Mouse (Mus musculus): ENCODE measurements around the gene Tac4.

DNA sequence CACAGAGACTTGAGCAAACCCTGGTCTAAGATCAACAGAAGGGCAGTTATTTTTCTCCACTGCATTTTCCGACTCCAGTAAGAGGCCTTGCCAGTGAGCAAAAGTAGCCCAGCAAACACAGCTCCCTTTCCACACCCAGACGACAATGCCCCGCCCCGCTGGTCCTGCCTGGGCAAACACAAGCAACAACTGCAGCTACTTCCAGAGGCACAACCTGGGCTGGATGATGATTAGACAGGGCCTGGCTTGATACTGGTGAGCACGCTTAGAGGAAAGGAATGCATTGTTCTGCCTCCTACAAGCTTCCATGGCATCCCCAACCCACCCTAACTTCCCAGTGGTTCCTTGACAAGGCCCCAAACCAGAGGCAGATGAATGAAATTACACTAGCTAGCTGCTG lies 12.3 kb downstream of the Tac4 start:
- TF ChIP-seq POLR2A (IDR thresholded peaks at IDR 0.05; ENCODE audit: low read depth, low read length): no peak; the same call in 1 of the 2 replicates
- no peak for TF ChIP-seq CHD2 (IDR thresholded peaks at IDR 0.05; ENCODE audit: low read length)
- TF ChIP-seq CTCF (conservative IDR thresholded peaks at IDR 0.05 in 1 of 2, IDR thresholded peaks at IDR 0.05 in 1 of 2; ENCODE audit: low read depth in 2 of 2, low read length in 2 of 2): no peak
- no peak for TF ChIP-seq USF1 (IDR thresholded peaks at IDR 0.05; ENCODE audit: low read depth, low read length)
- no peak for TF ChIP-seq MYC (IDR thresholded peaks at IDR 0.05; ENCODE audit: low read depth, low read length)
- TF ChIP-seq BHLHE40 (IDR thresholded peaks at IDR 0.05; ENCODE audit: low read depth, low read length): no peak
- TF ChIP-seq ETS1 (conservative IDR thresholded peaks at IDR 0.05; ENCODE audit: low read depth, low read length): no peak
- TF ChIP-seq USF2 (conservative IDR thresholded peaks at IDR 0.05; ENCODE audit: low read depth, low read length): no peak
- TF ChIP-seq ZNF384 (IDR thresholded peaks at IDR 0.05; ENCODE audit: low read depth, low read length): no peak
- no peak for TF ChIP-seq MAZ (IDR thresholded peaks at IDR 0.05; ENCODE audit: low read depth, low read length)
- TF ChIP-seq RCOR1 (conservative IDR thresholded peaks at IDR 0.05; ENCODE audit: low read depth, low read length): no peak
- no peak for TF ChIP-seq TBP (conservative IDR thresholded peaks at IDR 0.05; ENCODE audit: low read depth, low read length)
- TF ChIP-seq KAT2A (IDR thresholded peaks at IDR 0.05; ENCODE audit: insufficient replicate concordance, low read length): no peak
- TF ChIP-seq MXI1 (IDR thresholded peaks at IDR 0.05; ENCODE audit: low read depth, low read length): no peak
